Mouse (Mus musculus) MEL (cell line): ENCODE results near the gene Icos. TPM values are rescaled to one million over a fixed set of nuclear protein-coding genes. Genes with fewer than 3 reads are reported as not detected.

Experiments used
- DNase-seq: peaks from one replicate; pipeline ENCODE4 v3.0.0; 2011; ENCODE audit warnings: low read depth, low spot score
- H3K27ac ChIP-seq: 2 replicates; pipeline ENCODE4 v1.5.1; 2012; ENCODE audit warnings: low read depth, mild to moderate bottlenecking, control low read depth, low read length, moderate library complexity; ENCODE audit not compliant: control insufficient read depth
- H3K27me3 ChIP-seq, 2 experiments: fragments of 150-350 bp in 1 of 2; sonication (generic) in 1 of 2; 2 replicates each; pipeline ENCODE4 v1.6.1; 2012; ENCODE audit warnings: low read length in 2 of 2, mild to moderate bottlenecking in 2 of 2, improper control_type of control experiment in 1 of 2, moderate library complexity in 1 of 2; ENCODE audit not compliant: insufficient read depth in 2 of 2, control insufficient read depth in 1 of 2
- H3K36me3 ChIP-seq, 2 experiments: 2 replicates each; pipeline ENCODE4 v1.6.1; 2012 to 2014; ENCODE audit warnings: low read length in 2 of 2, improper control_type of control experiment in 1 of 2, inconsistent platforms in 1 of 2, mild to moderate bottlenecking in 1 of 2; ENCODE audit not compliant: insufficient read depth in 2 of 2, control insufficient read depth in 1 of 2
- H3K4me1 ChIP-seq, 2 experiments: fragments of 150-350 bp in 1 of 2; sonication (generic) in 1 of 2; 2 replicates each; pipeline ENCODE4 v1.6.1; 2012; ENCODE audit warnings: low read length in 2 of 2, improper control_type of control experiment in 1 of 2, mild to moderate bottlenecking in 1 of 2; ENCODE audit not compliant: insufficient read depth in 2 of 2, control insufficient read depth in 1 of 2
- H3K4me3 ChIP-seq, 2 experiments: fragments of 150-350 bp in 1 of 2; sonication (generic) in 1 of 2; 2 replicates each; pipeline ENCODE4 v1.5.1; 2012; ENCODE audit warnings: low read depth in 2 of 2, low read length in 2 of 2, mild to moderate bottlenecking in 2 of 2, moderate library complexity in 2 of 2, control low read depth in 1 of 2, improper control_type of control experiment in 1 of 2; ENCODE audit not compliant: control insufficient read depth in 1 of 2, insufficient read depth in 1 of 2
- H3K79me2 ChIP-seq: 2 replicates; pipeline ENCODE4 v1.6.1; 2012; ENCODE audit warnings: mild to moderate bottlenecking, low read length, moderate library complexity; ENCODE audit not compliant: control insufficient read depth, poor library complexity, insufficient read depth
- H3K9ac ChIP-seq: 2 replicates; pipeline ENCODE4 v1.6.1; 2012; ENCODE audit warnings: low read depth, mild to moderate bottlenecking, control low read depth, low read length, moderate library complexity; ENCODE audit not compliant: control insufficient read depth, poor library complexity, severe bottlenecking
- H3K9me3 ChIP-seq: fragments of 150-350 bp; sonication (generic); replicated peaks from 2 replicates; pipeline ENCODE4 v1.6.1; 2012; ENCODE audit warnings: mild to moderate bottlenecking, low read length, improper control_type of control experiment, moderate library complexity; ENCODE audit not compliant: insufficient read depth
- ELF1 ChIP-seq: IDR thresholded peaks from 2 replicates; pipeline ENCODE4 v1.6.1; 2014; ENCODE audit warnings: low read depth, mild to moderate bottlenecking, inconsistent platforms, low read length, improper control_type of control experiment, moderate library complexity
- EP300 ChIP-seq, 2 experiments: IDR thresholded peaks; 2 replicates each; pipeline ENCODE4 v1.6.1; 2011; ENCODE audit warnings: improper control_type of control experiment in 2 of 2, low read length in 2 of 2, low read depth in 1 of 2, mild to moderate bottlenecking in 1 of 2
- HCFC1 ChIP-seq: IDR thresholded peaks from 2 replicates; pipeline ENCODE4 v1.6.1; 2012; ENCODE audit warnings: low read depth, mild to moderate bottlenecking, inconsistent platforms, low read length, improper control_type of control experiment, moderate library complexity
- JUND ChIP-seq: IDR thresholded peaks from 2 replicates; pipeline ENCODE4 v1.6.1; 2011; ENCODE audit warnings: low read depth, mild to moderate bottlenecking, improper control_type of control experiment, low read length
- MAFK ChIP-seq: IDR thresholded peaks from 2 replicates; pipeline ENCODE4 v1.6.1; 2011; ENCODE audit warnings: low read depth, mild to moderate bottlenecking, low read length, improper control_type of control experiment, borderline replicate concordance
- MAZ ChIP-seq: IDR thresholded peaks from 2 replicates; pipeline ENCODE4 v1.6.1; 2012; ENCODE audit warnings: low read depth, mild to moderate bottlenecking, inconsistent platforms, low read length, improper control_type of control experiment
- MEF2A ChIP-seq: IDR thresholded peaks from 2 replicates; pipeline ENCODE4 v1.6.1; 2014; ENCODE audit warnings: low read depth, mild to moderate bottlenecking, inconsistent platforms, low read length, improper control_type of control experiment; ENCODE audit not compliant: poor library complexity, insufficient replicate concordance, severe bottlenecking; ENCODE audit errors: extremely low read depth
- MYB ChIP-seq: IDR thresholded peaks from 2 replicates; pipeline ENCODE4 v1.6.1; 2011; ENCODE audit warnings: mild to moderate bottlenecking, low read depth, low read length, improper control_type of control experiment
- NELFE ChIP-seq: IDR thresholded peaks from 2 replicates; pipeline ENCODE4 v1.6.1; 2011; ENCODE audit warnings: low read depth, low read length, improper control_type of control experiment
- POLR2AphosphoS2 ChIP-seq: IDR thresholded peaks from 2 replicates; pipeline ENCODE4 v1.6.1; 2011; ENCODE audit warnings: low read length, improper control_type of control experiment
- POLR2AphosphoS5 ChIP-seq: IDR thresholded peaks from 2 replicates; pipeline ENCODE4 v1.6.1; 2012; ENCODE audit warnings: low read depth, borderline replicate concordance, mild to moderate bottlenecking, inconsistent platforms, low read length, moderate library complexity, mixed read lengths
- RCOR1 ChIP-seq: IDR thresholded peaks from 2 replicates; pipeline ENCODE4 v1.6.1; 2012; ENCODE audit warnings: low read depth, mild to moderate bottlenecking, inconsistent platforms, low read length, improper control_type of control experiment
- TBP ChIP-seq: IDR thresholded peaks from 2 replicates; pipeline ENCODE4 v1.8.0; 2011; ENCODE audit warnings: low read depth, low read length, improper control_type of control experiment
- TCF12 ChIP-seq: IDR thresholded peaks from 2 replicates; pipeline ENCODE4 v1.6.1; 2014; ENCODE audit warnings: low read depth, mild to moderate bottlenecking, inconsistent platforms, low read length, improper control_type of control experiment, moderate library complexity
- USF2 ChIP-seq, 2 experiments: IDR thresholded peaks; 2 replicates each; pipeline ENCODE4 v1.6.1; 2011 to 2012; ENCODE audit warnings: improper control_type of control experiment in 2 of 2, low read length in 2 of 2, borderline replicate concordance in 1 of 2, inconsistent platforms in 1 of 2, low read depth in 1 of 2, mild to moderate bottlenecking in 1 of 2; ENCODE audit not compliant: insufficient read depth in 1 of 2
- ZC3H11A ChIP-seq: IDR thresholded peaks from 2 replicates; pipeline ENCODE4 v1.6.1; 2012; ENCODE audit warnings: low read depth, mild to moderate bottlenecking, inconsistent platforms, low read length, improper control_type of control experiment
- ZKSCAN1 ChIP-seq: IDR thresholded peaks from 2 replicates; pipeline ENCODE4 v1.6.1; 2012; ENCODE audit warnings: low read depth, mild to moderate bottlenecking, inconsistent platforms, low read length, improper control_type of control experiment, moderate library complexity
- ZNF384 ChIP-seq: IDR thresholded peaks from 2 replicates; pipeline ENCODE4 v1.6.1; 2012; ENCODE audit warnings: low read depth, mild to moderate bottlenecking, inconsistent platforms, low read length, improper control_type of control experiment
- polyA plus RNA-seq, 2 experiments: library from polyadenylated mRNA; stranded (reverse) in 1 of 2; unstranded in 1 of 2; fragments of >175 nt in 1 of 2; fragments of >200 nt in 1 of 2; gene quantifications; 2 replicates each; pipeline versions ENCODE4 v1.2.1 to v1.2.4; 2012; ENCODE audit warnings: low replicate concordance in 2 of 2, low read depth in 1 of 2; ENCODE audit not compliant: insufficient read length in 2 of 2, insufficient read depth in 1 of 2, missing spikeins in 1 of 2
- total RNA-seq: library from RNA; depleted of rRNA; stranded (reverse); fragments of 300-350 nt; gene quantifications from 2 replicates; pipeline ENCODE4 v1.2.3, GENCODE M21; 2012

The Icos gene
- total and polyA plus RNA-seq, 3 experiments: not detected

GRCm38 (mm10) chr1:60940023-60940422 is 37.7 kb upstream of the Icos start:
- Histone ChIP-seq H3K36me3 (no peaks in the 10 kb centered on the region), H3K9me3 (no peaks in the 10 kb centered on the region), H3K27me3 (no peaks in the 10 kb centered on the region), H3K4me1 (no peaks in the 10 kb centered on the region), H3K79me2 (no peaks in the 10 kb centered on the region), H3K4me3 (no peak overlapping the region), H3K9ac (no peak overlapping the region), H3K27ac (no peak overlapping the region)
- no peak for DNase-seq
- TF ChIP-seq MEF2A (no peak), EP300 (IDR thresholded peaks at IDR 0.05; ENCODE audit: low read depth in 1 of 2, low read length in 2 of 2) (no peak), NELFE (no peak), POLR2AphosphoS2 (no peak), HCFC1 (no peak), TCF12 (no peak), ZNF384 (no peak), ZKSCAN1 (no peak)

GRCm38 (mm10) chr1:60940620-60941019 is 37.1 kb upstream of the Icos start:
- DNase-seq: no peak
- Histone ChIP-seq H3K9ac (no peak overlapping the region), H3K79me2 (no peaks in the 10 kb centered on the region), H3K27me3 (no peaks in the 10 kb centered on the region), H3K36me3 (no peaks in the 10 kb centered on the region), H3K27ac (no peak overlapping the region), H3K4me3 (no peak overlapping the region), H3K9me3 (no peaks in the 10 kb centered on the region), H3K4me1 (no peaks in the 10 kb centered on the region)
- no peak for TF ChIP-seq MAZ
- no peak for TF ChIP-seq MYB

GRCm38 (mm10) chr1:60941056-60942048 is 36.4 kb upstream of the Icos start:
- Histone ChIP-seq H3K4me1 (no peaks in the 10 kb centered on the region), H3K9ac (no peak overlapping the region), H3K36me3 (no peaks in the 10 kb centered on the region), H3K27me3 (no peaks in the 10 kb centered on the region), H3K9me3 (no peaks in the 10 kb centered on the region), H3K79me2 (no peaks in the 10 kb centered on the region), H3K4me3 (no peak overlapping the region), H3K27ac (no peak overlapping the region)
- no peak for DNase-seq
- TF ChIP-seq ZKSCAN1 (no peak), JUND (no peak), ELF1 (no peak), USF2 (IDR thresholded peaks at IDR 0.05; ENCODE audit: borderline replicate concordance in 1 of 2, insufficient read depth in 1 of 2, low read depth in 1 of 2, low read length in 2 of 2) (no peak), MAZ (no peak), MEF2A (no peak), POLR2AphosphoS5 (no peak), ZC3H11A (no peak), TBP (no peak), MAFK (no peak), ZNF384 (no peak), EP300 (IDR thresholded peaks at IDR 0.05; ENCODE audit: low read depth in 1 of 2, low read length in 2 of 2) (no peak), RCOR1 (no peak)
